Mouse (Mus musculus) myocyte (in vitro differentiated cells): Measurements from ENCODE around the gene Phlpp1. TPM values are rescaled to one million over a fixed set of nuclear protein-coding genes. Genes with fewer than 3 reads are reported as not detected.

Source experiments
- H3K27me3 ChIP-seq: one replicate; pipeline ENCODE4 v1.6.1; 2011; ENCODE audit not compliant: control insufficient read depth, insufficient read depth, insufficient read length
- H3K36me3 ChIP-seq: one replicate; pipeline ENCODE4 v1.6.1; 2011; ENCODE audit not compliant: control insufficient read depth, insufficient read depth
- H3K4me2 ChIP-seq: one replicate; pipeline ENCODE4 v1.6.1; 2011; ENCODE audit warnings: low read depth, control low read depth
- H3K4me3 ChIP-seq: one replicate; pipeline ENCODE4 v1.5.1; 2011; ENCODE audit warnings: mild to moderate bottlenecking, control low read depth, moderate library complexity
- H3K79me2 ChIP-seq: one replicate; pipeline ENCODE4 v1.6.1; 2011; ENCODE audit not compliant: control insufficient read depth, insufficient read depth
- H3ac ChIP-seq: one replicate; pipeline ENCODE4 v1.6.1; 2011; ENCODE audit not compliant: control insufficient read depth, insufficient read length
- CEBPB ChIP-seq: IDR thresholded peaks from 2 replicates; pipeline ENCODE4 v1.6.1; 2011; ENCODE audit warnings: mild to moderate bottlenecking, moderate library complexity; ENCODE audit not compliant: poor library complexity, insufficient read depth, severe bottlenecking
- E2F4 ChIP-seq: IDR thresholded peaks from one replicate; pipeline ENCODE4 v1.6.1; 2011; ENCODE audit warnings: mild to moderate bottlenecking, control low read depth, moderate library complexity; ENCODE audit not compliant: insufficient read depth
- MAX ChIP-seq: IDR thresholded peaks from one replicate; pipeline ENCODE4 v1.6.1; 2011; ENCODE audit warnings: low read depth, mild to moderate bottlenecking, control low read depth
- MYOD1 ChIP-seq, 3 experiments: IDR thresholded peaks; one replicate each; pipeline ENCODE4 v1.6.1; 2011; ENCODE audit warnings: control low read depth in 2 of 3, low read depth in 2 of 3, mild to moderate bottlenecking in 2 of 3, moderate library complexity in 1 of 3; ENCODE audit not compliant: insufficient read length in 2 of 3, control insufficient read depth in 1 of 3
- MYOG ChIP-seq, 3 experiments: IDR thresholded peaks; one replicate each; pipeline ENCODE4 v1.6.1; 2011; ENCODE audit warnings: control low read depth in 2 of 3, low read depth in 2 of 3, mild to moderate bottlenecking in 2 of 3; ENCODE audit not compliant: insufficient read length in 2 of 3, control insufficient read depth in 1 of 3, insufficient read depth in 1 of 3
- POLR2A ChIP-seq: IDR thresholded peaks from one replicate; pipeline ENCODE4 v1.6.1; 2011; ENCODE audit warnings: low read depth, mild to moderate bottlenecking, control low read depth, moderate library complexity; ENCODE audit not compliant: insufficient read length
- POLR2AphosphoS2 ChIP-seq: IDR thresholded peaks from one replicate; pipeline ENCODE4 v1.6.1; 2011; ENCODE audit warnings: low read depth, control low read depth; ENCODE audit not compliant: insufficient read length
- REST ChIP-seq: IDR thresholded peaks from one replicate; pipeline ENCODE4 v1.6.1; 2011; ENCODE audit warnings: mild to moderate bottlenecking, control low read depth, moderate library complexity; ENCODE audit not compliant: insufficient read depth, insufficient read length
- SRF ChIP-seq: IDR thresholded peaks from one replicate; pipeline ENCODE4 v1.6.1; 2011; ENCODE audit warnings: low read depth; ENCODE audit not compliant: control insufficient read depth, insufficient read length
- TCF12 ChIP-seq: IDR thresholded peaks from one replicate; pipeline ENCODE4 v1.6.1; 2011; ENCODE audit warnings: mild to moderate bottlenecking, control low read depth; ENCODE audit not compliant: poor library complexity, insufficient read depth, severe bottlenecking
- TCF3 ChIP-seq: IDR thresholded peaks from one replicate; pipeline ENCODE4 v1.6.1; 2011; ENCODE audit warnings: low read depth, control low read depth; ENCODE audit not compliant: insufficient read length
- USF1 ChIP-seq: IDR thresholded peaks from one replicate; pipeline ENCODE4 v1.6.1; 2011; ENCODE audit warnings: low read depth, mild to moderate bottlenecking, control low read depth, moderate library complexity
- polyA plus RNA-seq: library from polyadenylated mRNA; unstranded; fragments of >200 nt; fragmentation: generic; extraction: Trizol; gene quantifications from one replicate; pipeline ENCODE4 v1.2.1, GENCODE M21; 2012; ENCODE audit warnings: missing spikeins

Gene Phlpp1
- 7.9 TPM for polyA plus RNA-seq

DNA sequence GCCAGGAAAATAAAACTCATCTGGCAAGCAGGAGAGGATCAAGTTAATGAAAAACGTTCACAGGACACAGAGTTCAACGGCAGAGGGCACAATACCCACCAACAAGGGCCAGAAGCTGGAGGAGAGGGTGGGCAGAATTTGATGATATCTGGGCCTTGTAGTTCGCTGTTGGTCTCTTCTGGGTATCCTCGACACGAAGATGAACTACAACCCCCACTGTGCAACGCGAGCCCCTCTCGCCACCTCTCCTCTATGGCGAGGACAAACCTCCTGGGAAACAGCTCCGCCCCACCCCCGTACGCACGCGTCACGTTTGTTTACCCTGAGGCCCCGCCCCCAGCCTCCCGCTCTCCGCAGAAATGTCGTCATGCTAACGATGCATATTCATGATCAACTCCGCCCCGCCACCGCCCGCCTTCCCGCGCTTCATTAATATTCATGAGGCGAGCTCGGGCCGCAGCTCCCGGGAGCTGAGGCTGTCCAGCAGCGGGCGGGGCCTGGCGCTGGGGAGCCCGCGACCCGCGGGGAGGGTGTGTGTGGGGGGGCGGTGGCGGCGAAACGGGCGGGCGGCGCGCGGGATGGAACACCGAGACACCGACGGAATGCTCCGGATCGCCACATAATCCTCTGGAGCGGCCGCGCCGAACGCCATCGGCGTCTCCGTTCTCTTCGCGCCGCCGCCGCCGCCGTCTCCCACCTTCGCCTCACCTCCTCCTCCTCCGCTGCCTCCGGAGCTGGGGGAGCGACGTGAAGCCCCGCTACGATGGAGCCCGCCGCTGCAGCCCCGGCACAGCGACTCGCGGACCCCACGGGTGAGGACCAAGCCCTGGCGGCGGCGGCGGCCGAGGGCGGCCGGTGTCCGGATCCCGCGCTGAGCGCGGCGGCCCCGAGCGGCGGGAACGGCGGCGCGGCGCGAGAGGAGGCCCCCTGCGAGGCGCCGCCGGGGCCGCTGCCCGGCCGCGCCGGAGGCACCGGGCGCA lies at the start of gene Phlpp1:
Phlpp1 (plus strand) TSS at position 512 of the 980 bp plus-strand sequence.
- TF ChIP-seq USF1 (no peak), E2F4 (no peak), MYOG (IDR thresholded peaks at IDR 0.05; ENCODE audit: control insufficient read depth in 1 of 3, insufficient read depth in 1 of 3, insufficient read length in 2 of 3, low read depth in 2 of 3) (peak in 1 of 3 experiments; percentile 4), TCF12 (no peak), POLR2A (peak; percentile 78), SRF (peak; percentile 12), MYOD1 (IDR thresholded peaks at IDR 0.05; ENCODE audit: control insufficient read depth in 1 of 3, insufficient read length in 2 of 3, low read depth in 2 of 3) (peak in 1 of 3 experiments; percentile 17), REST (no peak), POLR2AphosphoS2 (peak; percentile 77), MAX (no peak), CEBPB (no peak), TCF3 (no peak)
- no peaks in the 10 kb centered on the region for H3K36me3 ChIP-seq
- H3K79me2 ChIP-seq: peaks cover 38% of the 10 kb centered on the region
- peak within 1 kb of the TSS; percentile 39 for H3K4me3 ChIP-seq
- peak within 1 kb of the TSS; percentile 95 for H3ac ChIP-seq
- peak within 1 kb of the TSS; percentile 91 for H3K4me2 ChIP-seq
- no peaks in the 10 kb centered on the region for H3K27me3 ChIP-seq

DNA sequence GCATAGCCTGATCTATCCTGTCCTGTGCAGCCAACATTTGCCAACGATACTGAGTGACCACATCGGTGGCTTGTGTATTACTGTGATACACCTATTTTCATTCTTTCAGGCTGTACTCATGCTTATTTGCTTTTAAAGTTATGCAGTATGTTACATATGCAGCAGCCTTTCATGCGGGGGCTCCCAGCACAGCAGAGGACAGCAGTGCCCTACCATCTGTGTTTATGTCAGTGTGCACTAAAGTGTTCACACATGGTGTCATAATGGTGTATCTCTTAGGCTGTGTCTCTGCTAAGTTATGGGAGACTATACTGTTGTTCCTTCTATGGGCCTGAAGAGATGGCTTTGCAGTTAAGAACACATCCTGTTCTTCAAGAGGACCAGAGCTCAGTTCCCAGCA lies 45.0 kb upstream of the Phlpp1 start:
- H3K4me2 ChIP-seq: no peak overlapping the region
- H3K4me3 ChIP-seq: no peak overlapping the region
- H3K79me2 ChIP-seq: no peaks in the 10 kb centered on the region
- TF ChIP-seq MYOD1 (IDR thresholded peaks at IDR 0.05; ENCODE audit: control insufficient read depth in 1 of 3, insufficient read length in 2 of 3, low read depth in 2 of 3) (no peak), USF1 (no peak), MAX (no peak), TCF3 (no peak), REST (no peak), TCF12 (no peak), POLR2AphosphoS2 (no peak), CEBPB (no peak), SRF (no peak), POLR2A (no peak), E2F4 (no peak), MYOG (IDR thresholded peaks at IDR 0.05; ENCODE audit: control insufficient read depth in 1 of 3, insufficient read depth in 1 of 3, insufficient read length in 2 of 3, low read depth in 2 of 3) (no peak)
- no peaks in the 10 kb centered on the region for H3K27me3 ChIP-seq
- no peaks in the 10 kb centered on the region for H3K36me3 ChIP-seq
- H3ac ChIP-seq: no peak overlapping the region

DNA sequence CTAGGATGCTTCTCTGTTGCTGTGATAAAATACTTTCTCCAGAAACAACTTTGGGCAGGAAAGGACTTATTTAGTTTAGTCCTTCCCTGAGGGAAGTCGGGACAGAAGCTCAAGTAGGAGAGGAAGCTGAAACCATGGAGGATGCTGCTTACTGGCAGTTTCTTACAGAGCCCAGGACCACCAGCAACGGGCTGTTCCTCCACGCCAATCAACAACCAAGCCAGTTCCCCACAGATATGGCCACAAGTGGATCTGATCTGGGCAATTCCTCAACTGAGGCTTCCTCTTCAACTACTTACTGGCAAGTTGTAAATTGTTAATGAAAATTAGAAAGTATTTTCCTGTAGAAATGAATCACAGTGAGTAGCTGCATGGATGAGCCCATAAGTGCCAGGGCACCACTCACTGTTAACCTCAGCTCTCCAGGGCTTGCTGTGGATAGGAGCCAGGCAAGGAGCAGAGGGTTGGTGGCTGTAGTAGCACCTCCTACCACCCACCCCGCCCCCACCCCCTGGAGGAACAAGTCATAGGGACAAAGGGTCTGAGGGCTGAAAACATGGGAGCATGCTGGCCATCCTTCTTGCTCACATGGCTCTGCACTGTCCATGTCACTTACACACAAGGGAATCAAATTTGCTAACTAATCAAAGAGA lies 39.7 kb upstream of the Phlpp1 start:
- H3K4me3 ChIP-seq: no peak overlapping the region
- H3K36me3 ChIP-seq: no peaks in the 10 kb centered on the region
- H3K79me2 ChIP-seq: no peaks in the 10 kb centered on the region
- H3K27me3 ChIP-seq: no peaks in the 10 kb centered on the region
- no peak overlapping the region for H3K4me2 ChIP-seq
- H3ac ChIP-seq: no peak overlapping the region
- TF ChIP-seq E2F4 (no peak), CEBPB (no peak), TCF12 (no peak), MYOD1 (IDR thresholded peaks at IDR 0.05; ENCODE audit: control insufficient read depth in 1 of 3, insufficient read length in 2 of 3, low read depth in 2 of 3) (no peak), USF1 (no peak), MAX (no peak), POLR2A (no peak), SRF (no peak), REST (no peak), POLR2AphosphoS2 (no peak), TCF3 (no peak)

DNA sequence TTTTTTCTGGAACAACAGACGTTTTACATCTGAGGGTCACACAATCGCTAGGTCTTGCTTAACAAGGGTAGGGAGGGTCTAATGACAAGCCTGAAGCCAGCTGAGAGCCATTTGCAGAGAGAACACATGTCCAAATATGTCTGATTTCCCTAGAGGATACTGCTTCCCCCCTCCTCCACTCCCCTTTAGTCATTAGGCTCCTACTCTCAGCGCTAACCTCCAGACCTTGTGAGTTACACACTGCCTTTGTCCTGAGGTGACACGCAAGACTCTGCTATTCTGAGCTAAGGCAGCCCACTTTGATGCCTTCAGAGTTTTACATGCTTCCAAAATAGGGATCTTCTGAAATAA lies 39.2 kb upstream of the Phlpp1 start:
- no peaks in the 10 kb centered on the region for H3K36me3 ChIP-seq
- no peak for TF ChIP-seq MYOG (IDR thresholded peaks at IDR 0.05; ENCODE audit: control insufficient read depth in 1 of 3, insufficient read depth in 1 of 3, insufficient read length in 2 of 3, low read depth in 2 of 3)
- no peak for TF ChIP-seq TCF12
- TF ChIP-seq REST: no peak
- TF ChIP-seq POLR2AphosphoS2: no peak
- no peak for TF ChIP-seq USF1
- TF ChIP-seq MAX: no peak
- TF ChIP-seq MYOD1 (IDR thresholded peaks at IDR 0.05; ENCODE audit: control insufficient read depth in 1 of 3, insufficient read length in 2 of 3, low read depth in 2 of 3): no peak
- TF ChIP-seq CEBPB: no peak
- no peak for TF ChIP-seq POLR2A
- TF ChIP-seq E2F4: no peak
- TF ChIP-seq TCF3: no peak
- no peak for TF ChIP-seq SRF
- H3K4me3 ChIP-seq: no peak overlapping the region
- no peaks in the 10 kb centered on the region for H3K79me2 ChIP-seq
- H3ac ChIP-seq: no peak overlapping the region
- H3K27me3 ChIP-seq: no peaks in the 10 kb centered on the region
- H3K4me2 ChIP-seq: no peak overlapping the region
